Mouse (Mus musculus): ENCODE measurements around the gene Cryzl2.

Gene Cryzl2

GRCm38 (mm10) chr1:157476231-157476630 is 17.9 kb downstream of the Cryzl2 start:
- DNase-seq (ENCODE audit: low read depth): no peak

DNA sequence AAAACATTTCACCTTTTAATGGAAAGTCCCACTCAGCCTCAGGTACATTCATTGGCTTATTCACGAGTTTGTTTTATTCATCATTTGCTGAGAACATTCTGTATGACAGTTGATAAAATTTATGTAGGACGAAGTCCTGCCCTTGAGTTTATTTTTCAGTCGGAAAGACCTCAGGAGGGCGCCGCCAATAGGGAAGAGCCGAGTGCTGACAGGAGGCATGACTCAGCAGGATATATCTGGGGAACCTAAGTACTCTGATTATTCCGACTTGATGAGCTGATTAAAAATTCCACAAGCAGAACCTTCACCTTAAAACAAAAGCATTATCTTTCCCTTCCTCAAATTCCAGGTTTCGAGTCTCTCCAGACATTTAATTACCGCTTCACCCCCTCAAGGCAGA is 21.7 kb downstream of the Cryzl2 start:
- no peak for DNase-seq (ENCODE audit: low read depth)

DNA sequence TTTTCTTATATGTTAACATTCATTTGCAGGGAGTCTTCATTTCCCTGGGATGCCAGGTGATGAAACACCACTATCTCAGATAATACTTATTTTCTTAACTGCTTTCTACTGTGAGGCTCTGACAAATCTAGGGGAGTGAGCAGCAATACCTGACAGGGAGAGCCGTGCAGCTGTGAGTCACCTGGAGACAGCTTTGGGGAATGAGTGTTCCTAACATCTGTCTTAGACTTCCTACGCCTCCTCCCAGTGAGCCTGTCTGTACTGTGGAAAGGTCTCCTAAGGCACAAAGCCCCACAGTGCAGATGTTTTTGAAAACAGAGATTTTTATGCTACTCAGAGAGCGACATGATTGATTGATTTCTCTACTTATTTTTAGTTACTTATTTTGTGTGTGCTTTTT is 22.5 kb downstream of the Cryzl2 start:
- no peak for DNase-seq (ENCODE audit: low read depth)

- no peak for DNase-seq (ENCODE audit: low read depth)
These were observed 23.3 kb downstream of the Cryzl2 start for GRCm38 (mm10) chr1:157481666-157482065.

GRCm38 (mm10) chr1:157484161-157484560 is 25.8 kb downstream of the Cryzl2 start:
- no peak for DNase-seq (ENCODE audit: low read depth)

DNA sequence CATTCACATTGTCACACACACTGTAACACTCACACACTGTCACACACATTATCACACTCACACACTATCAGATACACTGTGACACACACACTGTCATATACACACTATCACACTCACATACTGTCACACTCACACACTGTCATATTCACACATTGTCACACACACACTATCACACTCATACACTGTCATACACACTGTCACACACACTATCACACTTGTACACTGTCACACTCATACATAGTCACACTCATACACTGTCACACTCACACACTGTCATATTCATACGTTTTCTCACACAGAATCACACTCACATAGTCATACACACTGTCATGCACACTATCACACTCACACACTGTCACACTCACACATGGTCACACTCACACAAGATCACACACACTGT is 42.3 kb downstream of the Cryzl2 start:
- no peak for DNase-seq (ENCODE audit: low read depth)

GRCm38 (mm10) chr1:157501352-157501945 is 43.1 kb downstream of the Cryzl2 start:
- no peak for DNase-seq (ENCODE audit: low read depth)

DNA sequence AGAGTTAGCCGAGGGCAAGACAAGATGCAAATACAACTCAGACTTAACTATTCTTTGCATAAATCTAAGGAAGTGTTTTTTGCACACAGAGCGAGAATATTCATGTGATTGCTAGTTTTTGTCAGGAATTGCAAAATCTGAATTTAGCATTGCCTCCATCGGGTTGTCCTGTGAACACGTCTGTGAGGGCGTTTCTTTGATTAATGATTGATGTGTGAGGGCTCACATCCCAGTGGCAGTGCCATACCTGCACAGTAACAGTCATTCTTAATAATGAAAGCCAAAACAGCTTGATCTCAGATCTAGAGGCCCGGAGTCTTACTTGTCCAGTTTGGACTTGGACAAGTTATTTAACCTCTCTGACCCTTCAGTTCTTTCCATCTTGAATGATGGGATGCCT is 44.7 kb downstream of the Cryzl2 start:
- DNase-seq (ENCODE audit: low read depth): no peak

GRCm38 (mm10) chr1:157506522-157506921 is 48.1 kb downstream of the Cryzl2 start, which contains the start of gene Sec16b:
Gene Sec16b (plus strand): TSS chr1:157506728.
- DNase-seq (ENCODE audit: low read depth): no peak

DNA sequence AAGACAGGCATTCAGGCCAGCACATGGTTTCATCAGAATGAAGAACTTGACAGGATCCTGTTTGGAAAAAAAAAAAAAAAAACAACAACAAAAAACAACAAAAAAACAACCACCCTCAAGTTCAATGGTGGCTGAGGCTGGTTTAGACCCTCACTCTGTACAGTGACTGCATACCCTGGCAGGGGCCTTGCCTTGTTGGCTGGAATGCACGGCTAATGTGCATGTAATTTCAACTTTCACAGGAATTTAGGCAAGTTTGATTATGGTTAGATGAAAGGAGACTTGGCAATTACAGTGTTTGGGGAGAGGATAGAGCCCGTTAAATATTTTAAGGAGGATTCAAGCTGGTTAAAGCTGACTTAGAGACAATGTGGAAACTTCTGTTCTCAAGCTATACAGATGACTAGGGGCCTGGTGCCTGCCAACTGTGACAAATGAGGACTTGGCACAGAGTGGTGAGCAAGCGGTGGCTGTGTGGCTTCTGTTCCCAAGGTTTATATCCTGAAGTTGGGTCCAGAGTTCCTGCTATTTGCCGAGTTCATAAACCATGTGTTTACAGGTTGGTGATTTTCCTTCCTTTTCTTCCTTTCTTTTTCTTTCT is 48.7 kb downstream of the Cryzl2 start:
- DNase-seq (ENCODE audit: low read depth): no peak

DNA sequence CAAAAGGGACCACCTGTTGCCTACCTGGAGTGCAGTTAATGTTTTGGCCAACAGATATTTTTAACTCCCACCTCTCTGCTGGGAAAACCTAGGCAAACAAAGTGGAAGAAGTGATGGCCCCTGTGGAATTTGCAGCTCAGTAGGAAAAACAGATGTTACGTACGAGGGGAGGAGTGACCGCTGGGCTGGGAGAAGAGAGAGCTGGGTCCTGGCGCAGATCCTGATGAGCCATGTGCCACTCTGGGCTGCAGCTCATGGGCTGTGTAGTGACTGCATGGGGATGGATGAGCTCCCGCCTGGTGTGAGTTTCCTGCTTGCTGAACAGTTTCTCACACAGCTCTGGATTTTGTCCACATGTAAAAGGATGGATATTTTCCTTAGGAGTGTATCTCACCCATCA is 49.4 kb downstream of the Cryzl2 start:
- DNase-seq (ENCODE audit: low read depth): no peak

DNA sequence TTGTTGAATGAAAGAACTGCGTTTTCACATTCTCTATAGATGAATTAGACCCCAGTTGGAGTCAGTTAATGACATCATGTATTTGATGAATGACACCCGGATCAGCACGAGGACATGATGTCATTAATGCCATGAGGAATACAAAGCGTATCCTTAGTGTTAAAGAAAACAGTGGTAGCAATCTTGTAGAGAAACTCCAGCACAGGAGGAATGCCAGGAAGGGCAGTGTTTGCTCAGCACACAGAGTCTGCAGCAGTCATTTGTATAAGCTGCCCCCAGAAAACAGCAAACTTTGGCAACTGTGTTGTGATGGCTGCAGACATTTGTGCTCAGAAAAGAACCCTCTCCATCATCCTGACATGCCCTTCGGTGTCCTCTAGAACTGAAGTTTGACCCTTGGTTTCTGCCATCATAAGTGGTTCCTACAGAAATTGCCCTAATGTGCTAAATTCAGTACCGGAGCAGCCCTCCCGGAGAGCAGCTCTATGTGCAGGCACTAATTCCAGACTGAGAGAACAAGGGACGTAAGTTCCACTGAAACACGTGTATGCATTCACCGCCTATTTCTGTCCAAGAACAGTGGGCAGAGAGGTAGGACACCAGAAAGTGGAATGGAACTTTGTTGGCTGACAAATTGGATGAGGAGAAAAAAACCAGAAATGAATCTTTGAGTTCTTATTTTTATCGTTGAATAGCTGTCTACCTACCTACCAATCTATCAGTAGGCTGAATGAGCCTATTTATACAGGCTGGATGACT is 54.5 kb downstream of the Cryzl2 start:
- no peak for DNase-seq (ENCODE audit: low read depth)

DNA sequence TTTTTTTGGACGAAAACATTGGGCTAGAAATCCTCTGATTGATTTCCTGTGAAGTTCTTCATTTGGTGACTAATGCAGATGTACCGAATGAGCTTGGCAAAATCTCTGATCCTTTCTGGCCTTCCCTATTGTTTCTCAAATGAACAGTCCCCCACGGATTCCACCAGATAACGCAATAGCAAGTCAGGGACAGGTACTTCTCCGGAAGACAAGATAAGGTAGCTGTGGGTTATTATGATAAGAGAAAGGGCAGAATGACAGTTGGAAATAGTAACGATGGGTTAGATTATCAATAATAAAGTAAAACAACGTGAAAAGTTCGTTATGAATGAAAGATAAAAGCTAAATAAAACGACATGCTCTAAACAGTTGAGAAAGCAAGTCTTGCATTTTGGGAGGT is 55.2 kb downstream of the Cryzl2 start:
- no peak for DNase-seq (ENCODE audit: low read depth)

DNA sequence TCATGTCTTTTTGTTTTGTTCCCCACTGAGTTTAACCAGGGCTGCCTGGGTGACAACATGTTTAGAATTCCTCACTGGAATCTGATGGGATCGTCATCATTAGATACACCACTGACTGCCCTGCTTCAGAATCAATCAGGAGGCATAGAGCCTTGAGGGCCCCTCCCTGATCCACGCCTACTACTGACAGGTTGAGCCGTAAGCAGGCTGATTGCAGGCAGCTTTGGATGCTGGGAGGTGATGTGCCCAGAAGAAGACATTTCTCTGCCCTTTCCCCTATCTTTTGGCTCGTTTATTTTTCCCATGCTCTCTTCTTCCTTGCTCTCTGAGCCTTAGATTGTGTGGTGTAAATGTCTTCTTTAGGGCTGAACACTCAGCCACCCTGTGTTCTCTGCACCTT is 55.9 kb downstream of the Cryzl2 start:
- DNase-seq (ENCODE audit: low read depth): no peak

GRCm38 (mm10) chr1:157516838-157517808 is 58.7 kb downstream of the Cryzl2 start:
- no peak for DNase-seq (ENCODE audit: low read depth)

- DNase-seq (ENCODE audit: low read depth): no peak
These were observed 59.7 kb downstream of the Cryzl2 start for GRCm38 (mm10) chr1:157518111-157518523.

- no peak for DNase-seq (ENCODE audit: low read depth)
These were observed 61.0 kb downstream of the Cryzl2 start for GRCm38 (mm10) chr1:157519396-157519795.

DNA sequence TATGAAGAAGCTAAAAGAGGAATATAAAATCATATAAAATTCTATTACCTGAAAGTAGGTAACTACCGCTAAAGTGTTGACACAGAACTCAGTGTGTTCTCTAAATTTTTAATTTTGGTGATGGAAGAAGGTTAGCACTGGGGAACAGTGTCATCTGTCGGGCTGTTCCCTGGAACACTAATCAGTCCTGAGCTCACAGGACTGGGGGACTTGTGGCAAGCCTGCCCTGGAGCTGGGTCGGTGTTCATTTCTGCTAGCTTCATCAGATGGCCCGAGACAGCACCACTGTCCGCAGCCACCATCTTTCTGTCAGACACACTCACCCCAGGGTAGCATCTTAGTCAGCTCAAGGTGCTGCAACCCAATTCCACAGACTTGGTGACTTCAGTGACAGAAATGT is 63.9 kb downstream of the Cryzl2 start:
- DNase-seq (ENCODE audit: low read depth): no peak

- DNase-seq (ENCODE audit: low read depth): no peak
These were observed 66.4 kb downstream of the Cryzl2 start for GRCm38 (mm10) chr1:157524775-157525174.

DNA sequence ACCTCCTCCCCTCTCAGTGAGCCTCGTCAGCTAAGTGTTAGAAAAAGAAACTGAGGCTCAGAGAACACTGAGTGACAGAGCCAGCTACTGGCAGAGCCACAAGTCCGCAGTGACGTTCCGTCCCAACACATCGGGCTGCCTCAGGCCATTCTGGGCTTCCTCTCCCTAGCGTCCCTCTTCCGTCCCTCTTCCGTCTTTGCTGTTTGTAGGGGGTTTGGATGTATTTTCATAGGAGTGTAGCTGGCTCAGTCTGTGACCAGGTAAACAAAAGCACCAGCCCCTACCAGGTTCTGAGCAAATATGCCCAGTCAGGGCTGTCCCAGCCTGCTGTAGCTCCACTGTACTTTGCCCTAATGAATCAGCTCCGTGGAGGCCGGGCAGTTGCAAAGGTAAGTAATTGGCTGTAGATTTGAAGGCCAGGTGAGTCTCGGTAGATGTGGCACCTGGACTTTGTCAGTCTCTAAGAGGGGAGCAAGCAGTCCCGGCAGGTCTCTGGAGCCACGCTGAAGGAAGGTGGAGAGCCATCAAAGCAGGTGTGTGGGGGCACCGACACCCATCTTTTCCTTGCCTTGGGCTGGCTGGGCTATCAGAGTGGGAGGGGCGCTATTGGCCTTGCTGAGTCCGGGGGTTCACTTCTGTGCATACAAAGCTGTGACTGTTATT is 67.4 kb downstream of the Cryzl2 start:
- DNase-seq (ENCODE audit: low read depth): no peak

GRCm38 (mm10) chr1:157526625-157527024 is 68.2 kb downstream of the Cryzl2 start:
- no peak for DNase-seq (ENCODE audit: low read depth)

Data from 416B (cell line).